Mouse (Mus musculus) lung, embryonic 14.5 days (tissue): ENCODE data around the gene Endou. TPM values are rescaled to one million over a fixed set of nuclear protein-coding genes. Genes with fewer than 3 reads are reported as not detected.
A peak's percentile ranks its signal among the peaks of the same experiment; 100 is the strongest.
"Not testable (repeated sequence)": the region's sequence is repeated elsewhere in the genome, so short reads cannot be mapped to it uniquely, and the experiment has no call there.

Experiments used
- ATAC-seq: fragments of 200-750 bp; cut with Nextera tagmentation; 2 replicates; pipeline ENCODE4 v1.8.0; 2017; ENCODE audit warnings: mild to moderate bottlenecking, moderate TSS enrichment, moderate library complexity; ENCODE audit not compliant: insufficient read depth
- DNase-seq: peaks from one replicate; pipeline ENCODE4 v3.0.0-alpha.2; 2015
- H3K27ac ChIP-seq: fragments of 300-500 bp; sonication (generic); 2 replicates; pipeline ENCODE4 v1.5.1; 2014; ENCODE audit warnings: low read depth, mild to moderate bottlenecking, moderate library complexity
- H3K27me3 ChIP-seq: fragments of 300-500 bp; sonication (generic); 2 replicates; pipeline ENCODE4 v1.6.1; 2014; ENCODE audit warnings: low read length, control low read depth; ENCODE audit not compliant: insufficient read depth
- H3K36me3 ChIP-seq: fragments of 300-500 bp; sonication (generic); 2 replicates; pipeline ENCODE4 v1.6.1; 2014; ENCODE audit warnings: control low read depth; ENCODE audit not compliant: insufficient read depth
- H3K4me1 ChIP-seq: fragments of 300-500 bp; sonication (generic); 2 replicates; pipeline ENCODE4 v1.6.1; 2014; ENCODE audit warnings: antibody characterized with exemption, control low read depth; ENCODE audit not compliant: insufficient read depth
- H3K4me2 ChIP-seq: fragments of 300-500 bp; sonication (generic); 2 replicates; pipeline ENCODE4 v1.6.1; 2014; ENCODE audit warnings: mild to moderate bottlenecking
- H3K4me3 ChIP-seq: fragments of 300-500 bp; sonication (generic); 2 replicates; pipeline ENCODE4 v1.5.1; 2014; ENCODE audit warnings: low read depth, low read length
- H3K9ac ChIP-seq: fragments of 300-500 bp; sonication (generic); 2 replicates; pipeline ENCODE4 v1.6.1; 2014
- H3K9me3 ChIP-seq: fragments of 300-500 bp; sonication (generic); 2 replicates; pipeline ENCODE4 v1.6.1; 2016; ENCODE audit warnings: low read depth, low read length, control low read depth
- CTCF ChIP-seq: IDR thresholded peaks from 2 replicates; pipeline ENCODE4 v1.5.1; 2016; ENCODE audit warnings: antibody characterized with exemption, low read depth
- WGBS: fragments of 180-500 bp; shearing (Covaris S2); extraction: QIAGEN DNeasy Blood & Tissue Kit; methylation state at CpG from one replicate; pipeline ENCODE4 v1.1.7; 2014; 5-methylcytosine and 5-hydroxymethylcytosine counted together
- polyA plus RNA-seq: library from polyadenylated mRNA; unstranded; fragments of >200 nt; fragmentation: Nextera tagmentation; extraction: Ambion mirVana; gene quantifications from 2 replicates; pipeline ENCODE4 v1.2.1, GENCODE M21; 2014

Endou gene
- polyA plus RNA-seq, 1 experiment from 2014 or later, result not detected

GRCm38 (mm10) chr15:97674423-97674822 is 56.7 kb downstream of the Endou start:
- no peak overlapping the region for H3K9ac ChIP-seq
- TF ChIP-seq CTCF, result no peak
- no peak overlapping the region for H3K27ac ChIP-seq
- H3K4me1 ChIP-seq, result no peaks in the 10 kb centered on the region
- no peak for DNase-seq
- H3K4me3 ChIP-seq, result no peak overlapping the region
- ATAC-seq, result no peak
- H3K4me2 ChIP-seq, result no peak overlapping the region
- H3K36me3 ChIP-seq, result peaks cover 61% of the 10 kb centered on the region
- H3K27me3 ChIP-seq, result no peaks in the 10 kb centered on the region
- WGBS, result 91% methylated on average over 4 of the region's 4 CpGs
- H3K9me3 ChIP-seq, result no peaks in the 10 kb centered on the region

DNA sequence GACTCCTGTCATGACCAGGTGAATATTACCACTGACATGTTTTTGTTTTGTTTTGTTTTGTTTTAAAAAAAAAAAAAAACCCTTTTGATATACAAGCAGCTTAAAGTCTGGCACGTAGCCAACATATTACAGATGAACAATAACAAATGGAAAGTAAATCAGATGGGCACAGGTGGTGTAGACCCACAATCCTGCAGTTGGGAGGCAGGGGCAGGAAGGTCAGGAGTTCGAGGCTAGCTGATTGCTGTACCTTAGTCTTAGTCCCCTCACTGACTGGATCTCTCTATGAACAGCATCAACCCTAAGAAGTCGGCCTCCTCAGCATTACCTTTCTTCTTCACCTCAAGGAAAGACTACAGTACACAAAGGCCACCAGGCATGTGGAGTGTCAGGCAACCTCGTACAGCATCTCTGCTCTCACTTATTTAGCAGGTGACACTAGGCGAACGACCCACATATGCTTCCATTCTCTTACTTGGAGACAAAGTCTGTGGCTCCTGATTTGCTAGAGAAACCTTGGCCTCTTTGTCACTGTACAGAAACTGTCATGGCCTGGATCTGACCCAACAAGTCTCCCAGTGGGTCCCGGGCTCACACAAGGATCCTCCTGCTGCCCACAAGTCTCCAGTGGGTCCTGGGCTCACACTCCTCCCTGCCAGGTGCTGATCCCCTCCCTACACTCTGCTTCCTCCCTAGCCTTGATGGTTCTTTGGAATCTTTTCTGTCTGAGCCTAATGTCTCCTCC is 57.7 kb downstream of the Endou start:
- no peak for TF ChIP-seq CTCF
- no peaks in the 10 kb centered on the region for H3K9me3 ChIP-seq
- H3K27me3 ChIP-seq, result no peaks in the 10 kb centered on the region
- ATAC-seq (no peak), DNase-seq (no peak)
- H3K36me3 ChIP-seq, result peaks cover 59% of the 10 kb centered on the region
- H3K4me2 ChIP-seq, result no peak overlapping the region
- no peak overlapping the region for H3K4me3 ChIP-seq
- H3K27ac ChIP-seq, result no peak overlapping the region
- WGBS, result 85% methylated on average over 7 of the region's 7 CpGs
- no peak overlapping the region for H3K9ac ChIP-seq
- no peaks in the 10 kb centered on the region for H3K4me1 ChIP-seq

DNA sequence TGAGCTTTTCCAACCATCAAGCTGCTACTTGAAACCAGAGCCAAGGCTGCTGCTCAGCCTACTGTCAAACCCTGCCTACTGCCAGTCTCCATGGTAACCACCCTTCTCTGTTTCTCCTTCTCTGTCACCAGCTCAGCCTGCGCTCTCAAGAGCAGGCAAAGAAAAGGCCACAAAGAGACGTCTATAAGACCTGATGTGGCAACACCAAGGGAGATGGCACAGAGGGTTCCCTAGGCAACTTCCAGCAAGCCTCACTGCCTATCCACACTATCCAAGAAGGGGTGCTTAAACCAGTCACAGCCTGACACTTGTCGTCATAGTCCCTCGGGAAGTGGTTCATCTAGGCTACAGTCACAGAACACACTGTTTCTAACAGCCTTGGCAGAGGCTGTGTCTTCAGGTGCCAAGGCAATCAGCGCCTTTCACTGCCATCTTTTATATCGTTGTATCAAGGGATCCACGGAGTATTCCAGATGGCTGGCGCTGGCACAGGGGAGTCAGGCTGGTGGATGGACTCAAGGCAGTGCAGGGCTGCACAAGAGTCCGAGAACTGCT is 58.9 kb downstream of the Endou start:
- DNase-seq (peak; percentile 36), ATAC-seq (peak; percentile 61; the same call in 1 of the 2 replicates)

GRCm38 (mm10) chr15:97670554-97670953 is 60.6 kb downstream of the Endou start:
- Histone ChIP-seq H3K9ac (no peak overlapping the region), H3K4me3 (no peak overlapping the region), H3K36me3 (peaks cover 31% of the 10 kb centered on the region), H3K4me1 (no peaks in the 10 kb centered on the region), H3K9me3 (no peaks in the 10 kb centered on the region), H3K4me2 (no peak overlapping the region), H3K27ac (no peak overlapping the region), H3K27me3 (no peaks in the 10 kb centered on the region)
- ATAC-seq, result no peak
- DNase-seq, result no peak
- 78% methylated on average over 6 of the region's 6 CpGs for WGBS
- TF ChIP-seq CTCF, result no peak

More for the DNA sequence above, 58.9 kb downstream of the Endou start:
- Histone ChIP-seq H3K27ac (no peak overlapping the region), H3K36me3 (peaks cover 48% of the 10 kb centered on the region), H3K9ac (no peak overlapping the region), H3K4me1 (no peaks in the 10 kb centered on the region), H3K4me3 (no peak overlapping the region), H3K4me2 (no peak overlapping the region), H3K27me3 (no peaks in the 10 kb centered on the region), H3K9me3 (no peaks in the 10 kb centered on the region)
- 75% methylated on average over 9 of the region's 9 CpGs for WGBS
- TF ChIP-seq CTCF, result no peak

- 67% methylated on average over 17 of the region's 17 CpGs for WGBS
- not testable (repeated sequence) for H3K27me3 ChIP-seq, H3K9me3 ChIP-seq, H3K4me3 ChIP-seq, H3K4me2 ChIP-seq, ATAC-seq, H3K4me1 ChIP-seq, H3K27ac ChIP-seq, DNase-seq, H3K9ac ChIP-seq
- peaks cover 10% of the 10 kb centered on the region; the same call in 1 of the 2 replicates for H3K36me3 ChIP-seq
Measured at GRCm38 (mm10) chr15:97668158-97668877, 62.8 kb downstream of the Endou start.

- Histone ChIP-seq H3K4me2 (no peak overlapping the region), H3K4me3 (no peak overlapping the region), H3K4me1 (no peaks in the 10 kb centered on the region), H3K9ac (no peak overlapping the region), H3K27me3 (no peaks in the 10 kb centered on the region), H3K36me3 (0 out of 2 replicates have a peak, but pooled peaks cover 2% of the 10 kb centered on the region), H3K9me3 (no peaks in the 10 kb centered on the region), H3K27ac (no peak overlapping the region)
- DNase-seq (peak; percentile 91), ATAC-seq (no peak)
- WGBS, result 29% methylated on average over 7 of the region's 7 CpGs
- TF ChIP-seq CTCF, result peak; percentile 88
Measured at GRCm38 (mm10) chr15:97667437-97667836, 63.7 kb downstream of the Endou start.

DNA sequence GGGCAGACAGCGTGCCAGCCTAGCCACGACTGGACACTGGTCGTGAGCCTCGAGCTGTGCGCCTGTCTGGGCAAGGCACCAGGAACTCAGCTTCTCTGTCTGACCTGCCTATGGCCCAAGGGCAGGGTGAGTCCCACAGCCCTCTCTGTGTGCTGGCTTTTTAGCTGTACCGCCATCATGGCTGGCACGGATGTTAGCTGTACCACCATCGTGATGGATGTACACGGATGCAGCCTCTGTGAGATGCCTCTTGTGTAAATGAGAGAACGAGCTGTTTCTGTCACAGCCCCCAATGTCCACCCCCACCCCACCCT is 64.7 kb downstream of the Endou start:
- no peaks in the 10 kb centered on the region for H3K36me3 ChIP-seq
- no peak overlapping the region for H3K4me2 ChIP-seq
- no peak overlapping the region for H3K4me3 ChIP-seq
- DNase-seq (no peak), ATAC-seq (no peak)
- TF ChIP-seq CTCF, result no peak
- no peaks in the 10 kb centered on the region for H3K4me1 ChIP-seq
- no peak overlapping the region for H3K27ac ChIP-seq
- no peaks in the 10 kb centered on the region for H3K27me3 ChIP-seq
- 91% methylated on average over 10 of the region's 10 CpGs for WGBS
- no peaks in the 10 kb centered on the region for H3K9me3 ChIP-seq
- H3K9ac ChIP-seq, result no peak overlapping the region
